Mouse (Mus musculus) forebrain, embryonic 10.5 days (tissue): Measurements from ENCODE around the gene 1700066M21Rik. TPM values are rescaled to one million over a fixed set of nuclear protein-coding genes. Genes with fewer than 3 reads are reported as not detected.

Source experiments
- DNase-seq: peaks from one replicate; pipeline ENCODE4 v3.0.0-alpha.2; 2017; ENCODE audit warnings: low spot score; ENCODE audit errors: extremely low spot score
- H3K27ac ChIP-seq: fragments of 300-500 bp; sonication (generic); 2 replicates; pipeline ENCODE4 v1.5.1; 2016; ENCODE audit warnings: mild to moderate bottlenecking
- H3K27me3 ChIP-seq: fragments of 300-500 bp; sonication (generic); 2 replicates; pipeline ENCODE4 v1.6.1; 2016; ENCODE audit warnings: mild to moderate bottlenecking; ENCODE audit not compliant: poor library complexity, severe bottlenecking
- H3K36me3 ChIP-seq: fragments of 300-500 bp; sonication (generic); replicated peaks from 2 replicates; pipeline ENCODE4 v1.6.1; 2016; ENCODE audit warnings: mild to moderate bottlenecking, moderate library complexity
- H3K4me1 ChIP-seq: fragments of 300-500 bp; sonication (generic); 2 replicates; pipeline ENCODE4 v1.6.1; 2016
- H3K4me3 ChIP-seq: fragments of 300-500 bp; sonication (generic); 2 replicates; pipeline ENCODE4 v1.5.1; 2016; ENCODE audit warnings: mild to moderate bottlenecking, moderate library complexity
- H3K9me3 ChIP-seq: fragments of 300-500 bp; sonication (generic); 2 replicates; pipeline ENCODE4 v1.6.1; 2016; ENCODE audit warnings: mild to moderate bottlenecking, moderate library complexity
- WGBS: fragments of 180-500 bp; shearing (Covaris S2); methylation state at CpG from one replicate; pipeline ENCODE4 v1.1.7; 2016; 5-methylcytosine and 5-hydroxymethylcytosine counted together
- polyA plus RNA-seq: library from polyadenylated mRNA; unstranded; fragments of >200 nt; fragmentation: Nextera tagmentation; extraction: Ambion mirVana; gene quantifications from 2 replicates; pipeline ENCODE4 v1.2.1, GENCODE M21; 2016

The 1700066M21Rik gene
- polyA plus RNA-seq, 1 experiment from 2014 or later: 9.5 TPM

DNA sequence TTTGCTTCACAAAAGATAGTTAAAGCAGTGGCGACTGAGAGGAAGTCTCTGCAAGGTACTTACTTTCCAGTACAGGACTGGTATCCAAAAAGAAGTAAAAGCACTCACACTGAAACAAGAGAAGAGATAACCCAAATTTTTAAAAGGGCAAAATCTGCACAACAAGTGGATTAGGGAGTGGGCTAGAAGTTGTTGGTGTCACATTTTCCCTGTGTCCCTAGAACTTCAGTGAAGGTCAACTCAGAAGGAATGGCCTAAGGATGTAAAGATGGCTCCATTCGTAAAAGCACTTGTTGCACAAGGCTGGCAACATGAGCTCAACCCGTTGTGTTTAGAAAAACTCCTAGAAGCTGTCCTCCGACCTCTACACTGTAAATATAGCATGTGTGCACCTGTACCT is 8.3 kb upstream of the 1700066M21Rik start:
- Histone ChIP-seq H3K36me3 (peaks cover 20% of the 10 kb centered on the region), H3K4me1 (no peaks in the 10 kb centered on the region), H3K27me3 (no peaks in the 10 kb centered on the region), H3K27ac (no peak overlapping the region), H3K4me3 (no peak overlapping the region), H3K9me3 (no peaks in the 10 kb centered on the region)
- 94% methylated on average over 4 of the region's 4 CpGs for WGBS
- DNase-seq: no peak

GRCm38 (mm10) chr1:57370451-57370850 is 7.0 kb upstream of the 1700066M21Rik start:
- Histone ChIP-seq H3K4me1 (no peaks in the 10 kb centered on the region), H3K27ac (no peak overlapping the region), H3K4me3 (no peak overlapping the region), H3K27me3 (no peaks in the 10 kb centered on the region), H3K9me3 (no peaks in the 10 kb centered on the region), H3K36me3 (peaks cover 22% of the 10 kb centered on the region)
- DNase-seq: no peak
- WGBS: 88% methylated on average over 4 of the region's 4 CpGs

- Histone ChIP-seq H3K4me3 (no peak overlapping the region), H3K9me3 (no peaks in the 10 kb centered on the region), H3K4me1 (peaks cover 18% of the 10 kb centered on the region), H3K27ac (no peak overlapping the region), H3K27me3 (no peaks in the 10 kb centered on the region), H3K36me3 (peaks cover 22% of the 10 kb centered on the region)
- WGBS: 98% methylated on average over 2 of the region's 2 CpGs
- DNase-seq: no peak
Measured at GRCm38 (mm10) chr1:57375276-57375675, 2.1 kb upstream of the 1700066M21Rik start.

- H3K4me1 ChIP-seq: peaks cover 18% of the 10 kb centered on the region
- H3K4me3 ChIP-seq: peak overlapping the region; percentile 68
- H3K27me3 ChIP-seq: no peaks in the 10 kb centered on the region
- H3K27ac ChIP-seq: peak overlapping the region; percentile 88
- 67% methylated on average over 6 of the region's 6 CpGs for WGBS
- peaks cover 22% of the 10 kb centered on the region for H3K36me3 ChIP-seq
- DNase-seq: no peak
- H3K9me3 ChIP-seq: no peaks in the 10 kb centered on the region
Measured at GRCm38 (mm10) chr1:57376806-57377205, 614 bp upstream of the 1700066M21Rik start.

GRCm38 (mm10) chr1:57386519-57386918 is 9.1 kb downstream of the 1700066M21Rik start:
- Histone ChIP-seq H3K36me3 (peaks cover 32% of the 10 kb centered on the region), H3K27ac (no peak overlapping the region), H3K4me3 (no peak overlapping the region), H3K9me3 (no peaks in the 10 kb centered on the region), H3K4me1 (no peaks in the 10 kb centered on the region), H3K27me3 (no peaks in the 10 kb centered on the region)
- no peak for DNase-seq

DNA sequence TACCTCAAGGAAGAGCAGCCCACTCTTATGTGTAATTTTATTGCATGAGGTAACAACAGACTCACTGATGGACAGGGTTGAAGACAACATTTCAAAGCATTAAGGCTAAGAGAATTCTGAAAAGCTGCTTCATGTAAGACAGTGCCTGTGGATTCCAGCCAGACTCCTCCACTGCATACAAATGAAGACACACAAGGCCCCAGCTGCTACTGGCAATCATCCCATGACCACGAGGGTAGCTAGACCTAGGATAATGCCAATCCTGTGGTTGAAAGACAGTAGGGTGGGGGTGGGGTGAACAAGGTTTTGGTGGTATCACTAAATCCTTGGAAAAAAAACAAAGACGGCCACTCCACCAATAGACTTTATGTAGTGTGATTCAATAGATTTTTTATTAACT is 10.5 kb downstream of the 1700066M21Rik start:
- peaks cover 45% of the 10 kb centered on the region for H3K36me3 ChIP-seq
- no peak for DNase-seq

GRCm38 (mm10) chr1:57388402-57389155 is 11.2 kb downstream of the 1700066M21Rik start:
- DNase-seq: no peak
- Histone ChIP-seq H3K4me3 (no peak overlapping the region), H3K27ac (no peak overlapping the region), H3K36me3 (peaks cover 52% of the 10 kb centered on the region), H3K27me3 (no peaks in the 10 kb centered on the region), H3K9me3 (no peaks in the 10 kb centered on the region), H3K4me1 (no peaks in the 10 kb centered on the region)
- 94% methylated on average over 8 of the region's 8 CpGs for WGBS

More for the DNA sequence above, 10.5 kb downstream of the 1700066M21Rik start:
- Histone ChIP-seq H3K4me3 (no peak overlapping the region), H3K27ac (no peak overlapping the region), H3K4me1 (no peaks in the 10 kb centered on the region), H3K9me3 (no peaks in the 10 kb centered on the region), H3K27me3 (no peaks in the 10 kb centered on the region)
- WGBS: 88% methylated on average over 2 of the region's 2 CpGs

DNA sequence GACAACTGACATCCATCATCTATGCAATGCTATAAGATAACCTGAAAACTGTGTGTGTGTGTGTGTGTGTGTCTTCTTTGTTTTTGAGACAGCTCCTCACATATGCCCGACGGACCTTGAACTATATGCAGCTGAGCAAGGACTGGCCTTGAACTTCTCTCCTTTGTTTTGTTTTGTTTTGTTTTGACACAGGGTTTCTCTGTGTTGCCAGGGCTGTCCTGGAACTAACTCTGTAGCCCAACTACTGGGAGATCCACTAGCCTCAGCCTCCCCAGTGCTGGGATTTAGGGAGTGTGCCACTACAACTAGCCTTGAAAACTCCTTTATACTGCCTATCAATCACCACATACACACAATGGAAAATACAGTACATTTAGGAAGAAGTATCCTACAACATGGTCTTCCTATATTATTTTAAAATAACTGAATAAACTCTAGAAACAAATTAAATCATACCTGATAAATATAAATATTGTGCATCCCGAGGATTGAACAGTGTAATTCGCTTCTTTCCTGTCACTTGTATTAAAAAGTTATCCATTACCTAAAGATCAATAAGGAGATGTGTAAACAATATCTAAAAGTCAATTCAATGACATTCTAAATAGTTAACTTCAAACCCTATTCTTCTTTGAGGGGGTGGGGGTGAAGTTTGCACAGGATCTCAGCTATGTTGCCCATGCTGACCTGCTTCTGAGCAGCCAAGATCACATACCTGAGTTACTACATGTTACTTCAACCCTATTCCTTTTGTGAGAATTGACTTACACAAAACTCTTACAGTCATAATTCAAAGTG is 13.8 kb downstream of the 1700066M21Rik start:
- Histone ChIP-seq H3K27ac (no peak overlapping the region), H3K4me1 (no peaks in the 10 kb centered on the region), H3K27me3 (no peaks in the 10 kb centered on the region), H3K9me3 (no peaks in the 10 kb centered on the region), H3K4me3 (no peak overlapping the region), H3K36me3 (peaks cover 74% of the 10 kb centered on the region)
- WGBS: 95% methylated on average over 4 of the region's 4 CpGs
- DNase-seq: no peak

- H3K27ac ChIP-seq: no peak overlapping the region
- DNase-seq: no peak
- no peak overlapping the region for H3K4me3 ChIP-seq
- H3K4me1 ChIP-seq: no peaks in the 10 kb centered on the region
- no peaks in the 10 kb centered on the region for H3K27me3 ChIP-seq
- peaks cover 86% of the 10 kb centered on the region for H3K36me3 ChIP-seq
- 93% methylated on average over 4 of the region's 4 CpGs for WGBS
- no peaks in the 10 kb centered on the region for H3K9me3 ChIP-seq
Measured at GRCm38 (mm10) chr1:57392417-57392816, 15.0 kb downstream of the 1700066M21Rik start.

- WGBS: 74% methylated on average over 3 of the region's 3 CpGs
- H3K4me1 ChIP-seq: no peaks in the 10 kb centered on the region
- H3K4me3 ChIP-seq: no peak overlapping the region
- no peaks in the 10 kb centered on the region for H3K27me3 ChIP-seq
- no peak for DNase-seq
- H3K27ac ChIP-seq: no peak overlapping the region
- no peaks in the 10 kb centered on the region for H3K9me3 ChIP-seq
- H3K36me3 ChIP-seq: peaks cover 89% of the 10 kb centered on the region
Measured at GRCm38 (mm10) chr1:57394051-57394450, 16.6 kb downstream of the 1700066M21Rik start.

DNA sequence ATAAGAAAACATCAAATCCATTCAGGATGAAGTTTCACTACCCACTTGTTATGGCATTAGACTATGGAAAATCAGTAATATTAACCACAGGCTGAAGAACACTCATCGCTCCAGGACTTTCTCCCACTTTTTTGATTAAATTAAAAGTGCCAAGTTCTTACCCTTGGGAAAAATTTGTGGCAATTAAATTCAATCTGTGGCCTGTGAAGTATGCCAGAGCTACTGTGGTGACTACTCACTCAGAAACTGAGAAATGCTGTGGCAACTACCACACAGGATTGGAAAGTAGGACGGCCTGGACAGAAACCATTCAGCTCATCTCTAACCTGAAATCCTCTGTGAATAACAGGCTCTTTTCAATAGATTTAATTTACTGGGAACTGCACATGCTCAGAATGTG is 22.9 kb downstream of the 1700066M21Rik start:
- H3K36me3 ChIP-seq: peaks cover 72% of the 10 kb centered on the region
- DNase-seq: no peak
- WGBS: 98% methylated on average over 2 of the region's 2 CpGs

DNA sequence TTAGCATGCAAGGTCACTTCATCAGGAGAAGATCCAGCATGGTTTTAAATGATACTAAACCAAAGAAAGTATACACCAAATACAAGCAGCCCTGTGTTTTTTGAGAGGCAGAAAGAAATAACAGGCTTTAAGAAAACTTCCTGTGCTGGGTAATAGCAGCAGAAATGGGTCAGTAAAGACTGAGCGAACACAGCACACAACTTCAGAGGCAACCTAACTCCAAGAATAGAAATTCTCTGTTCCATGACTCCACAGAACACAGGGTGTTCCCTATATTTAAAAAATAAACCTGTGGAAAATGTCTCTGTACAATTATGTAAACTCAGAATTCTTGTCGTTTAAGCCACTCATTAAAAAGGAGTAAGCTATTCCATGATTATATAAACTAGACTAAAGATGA is 23.5 kb downstream of the 1700066M21Rik start:
- H3K27me3 ChIP-seq: no peaks in the 10 kb centered on the region
- no peak for DNase-seq
- WGBS: 94% methylated on average over 2 of the region's 2 CpGs
- H3K4me3 ChIP-seq: no peak overlapping the region
- H3K9me3 ChIP-seq: no peaks in the 10 kb centered on the region
- H3K4me1 ChIP-seq: peaks cover 9% of the 10 kb centered on the region
- no peak overlapping the region for H3K27ac ChIP-seq
- peaks cover 66% of the 10 kb centered on the region for H3K36me3 ChIP-seq

More for the DNA sequence above, 22.9 kb downstream of the 1700066M21Rik start:
- no peak overlapping the region for H3K4me3 ChIP-seq
- H3K4me1 ChIP-seq: peaks cover 4% of the 10 kb centered on the region
- H3K27ac ChIP-seq: no peak overlapping the region
- H3K27me3 ChIP-seq: no peaks in the 10 kb centered on the region
- no peaks in the 10 kb centered on the region for H3K9me3 ChIP-seq

DNA sequence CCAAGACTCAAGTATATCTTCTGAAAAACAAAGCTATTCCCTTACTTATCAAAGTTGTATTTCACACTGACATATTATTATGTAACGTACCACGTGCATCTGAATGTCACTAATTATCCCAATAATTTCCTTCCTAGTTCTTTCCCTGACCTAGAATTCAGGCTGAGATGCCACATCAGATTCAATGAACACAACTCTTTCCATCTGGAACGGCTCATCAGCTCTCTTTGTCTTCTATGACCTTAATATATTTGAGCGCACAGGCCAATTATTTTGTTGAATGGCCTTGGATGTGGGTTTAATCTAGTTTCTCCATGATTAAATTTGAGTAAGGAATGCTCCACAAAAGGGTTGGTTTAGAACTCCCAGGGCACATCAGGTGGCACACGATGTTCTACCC is 24.7 kb downstream of the 1700066M21Rik start:
- WGBS: 91% methylated on average over 5 of the region's 5 CpGs
- DNase-seq: no peak
- Histone ChIP-seq H3K36me3 (peaks cover 54% of the 10 kb centered on the region), H3K27me3 (no peaks in the 10 kb centered on the region), H3K4me1 (peaks cover 10% of the 10 kb centered on the region), H3K9me3 (no peaks in the 10 kb centered on the region), H3K4me3 (no peak overlapping the region), H3K27ac (no peak overlapping the region)
